Mouse (Mus musculus) heart, embryonic 11.5 days (tissue): ENCODE results near the gene Litaf. TPM values are rescaled to one million over a fixed set of nuclear protein-coding genes. Genes with fewer than 3 reads are reported as not detected.

Experiments used
- ATAC-seq: fragments of 200-750 bp; cut with Nextera tagmentation; replicated peaks from 2 replicates; pipeline ENCODE4 v1.8.0; 2017; ENCODE audit warnings: moderate library complexity; ENCODE audit not compliant: insufficient number of reproducible peaks, low FRiP score, low TSS enrichment
- H3K27ac ChIP-seq: fragments of 300-500 bp; sonication (generic); 2 replicates; pipeline ENCODE4 v1.5.1; 2014; ENCODE audit warnings: mild to moderate bottlenecking, low read depth, low read length
- H3K27me3 ChIP-seq: fragments of 300-500 bp; sonication (generic); 2 replicates; pipeline ENCODE4 v1.6.1; 2014; ENCODE audit warnings: mild to moderate bottlenecking, low read length, mixed read lengths; ENCODE audit not compliant: control insufficient read depth, insufficient read depth
- H3K36me3 ChIP-seq: fragments of 300-500 bp; sonication (generic); 2 replicates; pipeline ENCODE4 v1.6.1; 2014; ENCODE audit warnings: mild to moderate bottlenecking, low read length, moderate library complexity, mixed read lengths; ENCODE audit not compliant: control insufficient read depth, insufficient read depth
- H3K4me1 ChIP-seq: fragments of 300-500 bp; sonication (generic); 2 replicates; pipeline ENCODE4 v1.6.1; 2014; ENCODE audit warnings: low read length; ENCODE audit not compliant: control insufficient read depth, insufficient read depth
- H3K4me2 ChIP-seq: fragments of 300-500 bp; sonication (generic); 2 replicates; pipeline ENCODE4 v1.6.1; 2014; ENCODE audit warnings: mild to moderate bottlenecking, moderate library complexity
- H3K4me3 ChIP-seq: fragments of 300-500 bp; sonication (generic); 2 replicates; pipeline ENCODE4 v1.5.1; 2014; ENCODE audit warnings: low read depth, low read length
- H3K9ac ChIP-seq: fragments of 300-500 bp; sonication (generic); 2 replicates; pipeline ENCODE4 v1.6.1; 2014; ENCODE audit warnings: mild to moderate bottlenecking, low read depth, low read length, moderate library complexity
- H3K9me3 ChIP-seq: fragments of 300-500 bp; sonication (generic); replicated peaks from 2 replicates; pipeline ENCODE4 v1.6.1; 2016; ENCODE audit warnings: low read length; ENCODE audit not compliant: control insufficient read depth
- WGBS: fragments of 180-500 bp; shearing (Covaris S2); extraction: QIAGEN DNeasy Blood & Tissue Kit; methylation state at CpG from one replicate; pipeline ENCODE4 v1.1.7; 2014; ENCODE audit not compliant: insufficient replicate concordance; 5-methylcytosine and 5-hydroxymethylcytosine counted together
- polyA plus RNA-seq: library from polyadenylated mRNA; unstranded; fragments of >200 nt; fragmentation: Nextera tagmentation; extraction: Ambion mirVana; gene quantifications from 2 replicates; pipeline ENCODE4 v1.2.1, GENCODE M21; 2014

The Litaf gene
- polyA plus RNA-seq, 1 experiment from 2014 or later = 63.8 TPM

- peak; percentile 47 for ATAC-seq
- Histone ChIP-seq H3K27me3 (no peaks in the 10 kb centered on the region), H3K4me3 (no peak overlapping the region), H3K9ac (peak overlapping the region; percentile 44), H3K27ac (peak overlapping the region; percentile 93), H3K4me2 (peak overlapping the region; percentile 19), H3K4me1 (peaks cover 35% of the 10 kb centered on the region), H3K9me3 (no peaks in the 10 kb centered on the region), H3K36me3 (no peaks in the 10 kb centered on the region)
- WGBS = 18% methylated on average over 13 of the region's 13 CpGs
Observed at GRCm38 (mm10) chr16:11062794-11063721, 2.9 kb downstream of the Litaf start.

- Histone ChIP-seq H3K4me1 (peaks cover 26% of the 10 kb centered on the region), H3K9me3 (no peaks in the 10 kb centered on the region), H3K4me2 (no peak within 1 kb of the TSS), H3K4me3 (no peak within 1 kb of the TSS), H3K9ac (no peak within 1 kb of the TSS), H3K36me3 (no peaks in the 10 kb centered on the region), H3K27me3 (no peaks in the 10 kb centered on the region), H3K27ac (no peak within 1 kb of the TSS)
- ATAC-seq = no peak
- 76% methylated on average over 4 of the region's 4 CpGs for WGBS
Observed at GRCm38 (mm10) chr16:11060645-11061044, 5.3 kb downstream of the Litaf start, which contains the start of gene Snn. TSS of gene Snn (plus strand) at chr16:11060945.

GRCm38 (mm10) chr16:11055916-11056315 lies 10.0 kb downstream of the Litaf start:
- H3K36me3 ChIP-seq = no peaks in the 10 kb centered on the region
- no peak overlapping the region for H3K4me3 ChIP-seq
- H3K27ac ChIP-seq = no peak overlapping the region
- no peaks in the 10 kb centered on the region for H3K27me3 ChIP-seq
- no peak overlapping the region for H3K9ac ChIP-seq
- no peaks in the 10 kb centered on the region for H3K9me3 ChIP-seq
- 69% methylated on average over 5 of the region's 5 CpGs for WGBS
- ATAC-seq = no peak
- H3K4me2 ChIP-seq = no peak overlapping the region
- no peaks in the 10 kb centered on the region for H3K4me1 ChIP-seq

- Histone ChIP-seq H3K27me3 (no peaks in the 10 kb centered on the region), H3K27ac (no peak overlapping the region), H3K4me2 (no peak overlapping the region), H3K4me3 (no peak overlapping the region), H3K9me3 (no peaks in the 10 kb centered on the region), H3K9ac (no peak overlapping the region), H3K36me3 (no peaks in the 10 kb centered on the region), H3K4me1 (no peaks in the 10 kb centered on the region)
- WGBS = 70% methylated on average over 6 of the region's 6 CpGs
- no peak for ATAC-seq
Observed at GRCm38 (mm10) chr16:11054871-11055270, 11.1 kb downstream of the Litaf start.

GRCm38 (mm10) chr16:11054409-11054808 lies 11.5 kb downstream of the Litaf start:
- Histone ChIP-seq H3K36me3 (no peaks in the 10 kb centered on the region), H3K27ac (no peak overlapping the region), H3K9ac (no peak overlapping the region), H3K4me2 (no peak overlapping the region), H3K4me3 (no peak overlapping the region), H3K9me3 (no peaks in the 10 kb centered on the region), H3K4me1 (no peaks in the 10 kb centered on the region), H3K27me3 (no peaks in the 10 kb centered on the region)
- no peak for ATAC-seq
- 62% methylated on average over 6 of the region's 6 CpGs for WGBS

GRCm38 (mm10) chr16:11051134-11051533 lies 14.8 kb downstream of the Litaf start:
- Histone ChIP-seq H3K27me3 (no peaks in the 10 kb centered on the region), H3K4me2 (no peak overlapping the region), H3K9me3 (no peaks in the 10 kb centered on the region), H3K9ac (no peak overlapping the region), H3K27ac (no peak overlapping the region), H3K36me3 (no peaks in the 10 kb centered on the region), H3K4me1 (peaks cover 6% of the 10 kb centered on the region; the same call in 1 of the 2 replicates), H3K4me3 (no peak overlapping the region)
- WGBS = 82% methylated on average over 11 of the region's 11 CpGs
- no peak for ATAC-seq

GRCm38 (mm10) chr16:11050226-11050625 lies 15.7 kb downstream of the Litaf start:
- Histone ChIP-seq H3K4me2 (no peak overlapping the region), H3K36me3 (no peaks in the 10 kb centered on the region), H3K4me3 (no peak overlapping the region), H3K4me1 (peaks cover 6% of the 10 kb centered on the region; the same call in 1 of the 2 replicates), H3K9me3 (no peaks in the 10 kb centered on the region), H3K27ac (no peak overlapping the region), H3K9ac (no peak overlapping the region), H3K27me3 (no peaks in the 10 kb centered on the region)
- no peak for ATAC-seq
- WGBS = 77% methylated on average over 2 of the region's 2 CpGs

- no peak overlapping the region for H3K4me2 ChIP-seq
- peaks cover 6% of the 10 kb centered on the region; the same call in 1 of the 2 replicates for H3K4me1 ChIP-seq
- no peak overlapping the region for H3K9ac ChIP-seq
- H3K36me3 ChIP-seq = no peaks in the 10 kb centered on the region
- H3K27ac ChIP-seq = peak overlapping the region; percentile 76
- H3K9me3 ChIP-seq = no peaks in the 10 kb centered on the region
- H3K4me3 ChIP-seq = no peak overlapping the region
- WGBS = 39% methylated on average over 7 of the region's 7 CpGs
- H3K27me3 ChIP-seq = no peaks in the 10 kb centered on the region
- ATAC-seq = no peak
Observed at GRCm38 (mm10) chr16:11047130-11047529, 18.8 kb downstream of the Litaf start.
